Mouse (Mus musculus): ENCODE measurements at regions not wholly inside any gene's neighbourhood (a gene's known extent, or its start where the extent isn't known, plus 50 kb on each side); places are given as distances from the start of the nearest gene placed in this dataset.

GRCm38 (mm10) chr4:35405301-35406006 lies 179.5 kb upstream of the C9orf72 start:
- TF ChIP-seq EP300 (IDR thresholded peaks at IDR 0.05; ENCODE audit: low read depth) (no peak), CTCF (IDR thresholded peaks at IDR 0.05; ENCODE audit: low read depth) (no peak)
